Mouse (Mus musculus): Measurements from ENCODE around the gene Slc27a4. TPM values are rescaled to one million over a fixed set of nuclear protein-coding genes. Genes with fewer than 3 reads are reported as not detected.
"Not testable (repeated sequence)": the region's sequence is repeated elsewhere in the genome, so short reads cannot be mapped to it uniquely, and the experiment has no call there.

The Slc27a4 gene
- polyA plus RNA-seq, 1 experiment from 2014 or later = 15.9 TPM

- H3K4me3 ChIP-seq (ENCODE audit: low read depth, low read length); H3K27ac ChIP-seq (ENCODE audit: low read depth, low read length); ATAC-seq (ENCODE audit: low FRiP score); H3K9me3 ChIP-seq (ENCODE audit: control insufficient read depth, low read length); DNase-seq (ENCODE audit: low spot score, missing footprints); H3K4me2 ChIP-seq; H3K9ac ChIP-seq (ENCODE audit: low read length); H3K27me3 ChIP-seq (ENCODE audit: control insufficient read depth, insufficient read depth, low read length); H3K4me1 ChIP-seq (ENCODE audit: control insufficient read depth, insufficient read depth, low read length): not testable (repeated sequence)
- 92% methylated on average over 2 of the region's 2 CpGs for WGBS
- peaks cover 57% of the 10 kb centered on the region for H3K36me3 ChIP-seq (ENCODE audit: control insufficient read depth, insufficient read depth, low read length)
Observed at GRCm38 (mm10) chr2:29781256-29781655, 21.2 kb upstream of the Slc27a4 start.

- H3K36me3 ChIP-seq (ENCODE audit: control insufficient read depth, insufficient read depth, low read length) = peaks cover 39% of the 10 kb centered on the region
- no peak overlapping the region for H3K27ac ChIP-seq (ENCODE audit: low read depth, low read length)
- no peak overlapping the region for H3K4me3 ChIP-seq (ENCODE audit: low read depth, low read length)
- H3K9me3 ChIP-seq (ENCODE audit: control insufficient read depth, low read length) = peaks cover 5% of the 10 kb centered on the region; the same call in 1 of the 2 replicates
- DNase-seq (ENCODE audit: low spot score, missing footprints) (no peak), ATAC-seq (ENCODE audit: low FRiP score) (no peak)
- no peak overlapping the region for H3K9ac ChIP-seq (ENCODE audit: low read length)
- 81% methylated on average over 4 of the region's 4 CpGs for WGBS
- H3K4me2 ChIP-seq = no peak overlapping the region
- H3K27me3 ChIP-seq (ENCODE audit: control insufficient read depth, insufficient read depth, low read length) = no peaks in the 10 kb centered on the region
- H3K4me1 ChIP-seq (ENCODE audit: control insufficient read depth, insufficient read depth, low read length) = peaks cover 11% of the 10 kb centered on the region
Observed at GRCm38 (mm10) chr2:29784290-29784689, 18.1 kb upstream of the Slc27a4 start.

- peak within 1 kb of the TSS; percentile 53 for H3K4me3 ChIP-seq (ENCODE audit: low read depth, low read length)
- peak; percentile 88 for ATAC-seq (ENCODE audit: low FRiP score)
- peak; percentile 99 for DNase-seq (ENCODE audit: low spot score, missing footprints)
- peaks cover 19% of the 10 kb centered on the region for H3K36me3 ChIP-seq (ENCODE audit: control insufficient read depth, insufficient read depth, low read length)
- H3K27ac ChIP-seq (ENCODE audit: low read depth, low read length) = no peak within 1 kb of the TSS
- H3K27me3 ChIP-seq (ENCODE audit: control insufficient read depth, insufficient read depth, low read length) = no peaks in the 10 kb centered on the region
- no peaks in the 10 kb centered on the region for H3K9me3 ChIP-seq (ENCODE audit: control insufficient read depth, low read length)
- peak within 1 kb of the TSS; percentile 66 for H3K4me2 ChIP-seq
- H3K4me1 ChIP-seq (ENCODE audit: control insufficient read depth, insufficient read depth, low read length) = peaks cover 11% of the 10 kb centered on the region
- WGBS = 1% methylated on average over 31 of the region's 31 CpGs
- H3K9ac ChIP-seq (ENCODE audit: low read length) = peak within 1 kb of the TSS; percentile 73
Observed at GRCm38 (mm10) chr2:29787104-29787917, 15.1 kb upstream of the Slc27a4 start, which contains the start of gene Coq4. Gene Coq4 (plus strand): TSS chr2:29787493.

- no peak within 1 kb of the TSS for H3K27ac ChIP-seq (ENCODE audit: low read depth, low read length)
- peaks cover 12% of the 10 kb centered on the region; the same call in 1 of the 2 replicates for H3K36me3 ChIP-seq (ENCODE audit: control insufficient read depth, insufficient read depth, low read length)
- peak within 1 kb of the TSS; percentile 66 for H3K4me2 ChIP-seq
- ATAC-seq (ENCODE audit: low FRiP score) (peak; percentile 82), DNase-seq (ENCODE audit: low spot score, missing footprints) (peak; percentile 97)
- H3K4me1 ChIP-seq (ENCODE audit: control insufficient read depth, insufficient read depth, low read length) = peaks cover 11% of the 10 kb centered on the region
- peak within 1 kb of the TSS; percentile 53 for H3K4me3 ChIP-seq (ENCODE audit: low read depth, low read length)
- WGBS = under 1% methylated on average over 45 of the region's 45 CpGs
- H3K9me3 ChIP-seq (ENCODE audit: control insufficient read depth, low read length) = no peaks in the 10 kb centered on the region
- H3K27me3 ChIP-seq (ENCODE audit: control insufficient read depth, insufficient read depth, low read length) = no peaks in the 10 kb centered on the region
- H3K9ac ChIP-seq (ENCODE audit: low read length) = peak within 1 kb of the TSS; percentile 73
Observed at GRCm38 (mm10) chr2:29787937-29788681, 14.3 kb upstream of the Slc27a4 start, which contains the start of gene Trub2. Gene Trub2 (minus strand): TSS chr2:29788502.

GRCm38 (mm10) chr2:29792772-29793487, 9.5 kb upstream of the Slc27a4 start:
- ATAC-seq (ENCODE audit: low FRiP score) (no peak), DNase-seq (ENCODE audit: low spot score, missing footprints) (no peak)
- no peaks in the 10 kb centered on the region for H3K9me3 ChIP-seq (ENCODE audit: control insufficient read depth, low read length)
- H3K4me1 ChIP-seq (ENCODE audit: control insufficient read depth, insufficient read depth, low read length) = peaks cover 5% of the 10 kb centered on the region
- H3K27ac ChIP-seq (ENCODE audit: low read depth, low read length) = no peak overlapping the region
- H3K4me3 ChIP-seq (ENCODE audit: low read depth, low read length) = no peak overlapping the region
- 98% methylated on average over 2 of the region's 2 CpGs for WGBS
- H3K27me3 ChIP-seq (ENCODE audit: control insufficient read depth, insufficient read depth, low read length) = no peaks in the 10 kb centered on the region
- peaks cover 3% of the 10 kb centered on the region; the same call in 1 of the 2 replicates for H3K36me3 ChIP-seq (ENCODE audit: control insufficient read depth, insufficient read depth, low read length)
- no peak overlapping the region for H3K9ac ChIP-seq (ENCODE audit: low read length)
- H3K4me2 ChIP-seq = no peak overlapping the region

- Histone ChIP-seq H3K4me3 (ENCODE audit: low read depth, low read length) (peak overlapping the region; percentile 77), H3K4me2 (peak overlapping the region; percentile 80), H3K9ac (ENCODE audit: low read length) (peak overlapping the region; percentile 85), H3K4me1 (ENCODE audit: control insufficient read depth, insufficient read depth, low read length) (peaks cover 7% of the 10 kb centered on the region), H3K27me3 (ENCODE audit: control insufficient read depth, insufficient read depth, low read length) (no peaks in the 10 kb centered on the region), H3K9me3 (ENCODE audit: control insufficient read depth, low read length) (no peaks in the 10 kb centered on the region), H3K36me3 (ENCODE audit: control insufficient read depth, insufficient read depth, low read length) (peaks cover 7% of the 10 kb centered on the region; the same call in 1 of the 2 replicates), H3K27ac (ENCODE audit: low read depth, low read length) (peak overlapping the region; percentile 76)
- under 1% methylated on average over 39 of the region's 39 CpGs for WGBS
- peak; percentile 95 for DNase-seq (ENCODE audit: low spot score, missing footprints)
- peak; percentile 84 for ATAC-seq (ENCODE audit: low FRiP score)
Observed at GRCm38 (mm10) chr2:29802827-29803201, 380 bp downstream of the Slc27a4 start.

GRCm38 (mm10) chr2:29803400-29803831, 982 bp downstream of the Slc27a4 start:
- H3K4me1 ChIP-seq (ENCODE audit: control insufficient read depth, insufficient read depth, low read length) = peaks cover 7% of the 10 kb centered on the region

GRCm38 (mm10) chr2:29815678-29816371, 13.4 kb downstream of the Slc27a4 start:
- peaks cover 8% of the 10 kb centered on the region; the same call in 1 of the 2 replicates for H3K36me3 ChIP-seq (ENCODE audit: control insufficient read depth, insufficient read depth, low read length)
- H3K27ac ChIP-seq (ENCODE audit: low read depth, low read length) = no peak overlapping the region
- WGBS = 87% methylated on average over 11 of the region's 11 CpGs
- no peak overlapping the region for H3K9ac ChIP-seq (ENCODE audit: low read length)
- H3K9me3 ChIP-seq (ENCODE audit: control insufficient read depth, low read length) = no peaks in the 10 kb centered on the region
- no peaks in the 10 kb centered on the region for H3K27me3 ChIP-seq (ENCODE audit: control insufficient read depth, insufficient read depth, low read length)
- H3K4me2 ChIP-seq = no peak overlapping the region
- H3K4me3 ChIP-seq (ENCODE audit: low read depth, low read length) = no peak overlapping the region
- no peak for DNase-seq (ENCODE audit: low spot score, missing footprints)
- ATAC-seq (ENCODE audit: low FRiP score) = no peak
- H3K4me1 ChIP-seq (ENCODE audit: control insufficient read depth, insufficient read depth, low read length) = peaks cover 17% of the 10 kb centered on the region

More at GRCm38 (mm10) chr2:29803400-29803831, 982 bp downstream of the Slc27a4 start:
- Histone ChIP-seq H3K27me3 (ENCODE audit: control insufficient read depth, insufficient read depth, low read length) (no peaks in the 10 kb centered on the region), H3K27ac (ENCODE audit: low read depth, low read length) (no peak overlapping the region), H3K4me3 (ENCODE audit: low read depth, low read length) (peak overlapping the region; percentile 77), H3K36me3 (ENCODE audit: control insufficient read depth, insufficient read depth, low read length) (peaks cover 7% of the 10 kb centered on the region; the same call in 1 of the 2 replicates), H3K9me3 (ENCODE audit: control insufficient read depth, low read length) (no peaks in the 10 kb centered on the region), H3K9ac (ENCODE audit: low read length) (peak overlapping the region; percentile 85), H3K4me2 (peak overlapping the region; percentile 80)
- ATAC-seq (ENCODE audit: low FRiP score) = no peak
- 21% methylated on average over 6 of the region's 6 CpGs for WGBS
- DNase-seq (ENCODE audit: low spot score, missing footprints) = peak; percentile 84

Data from midbrain, embryonic 11.5 days (tissue).